Comparison of ENCODE assay signal across 19 mouse cellular contexts in the genomic region with DNA sequence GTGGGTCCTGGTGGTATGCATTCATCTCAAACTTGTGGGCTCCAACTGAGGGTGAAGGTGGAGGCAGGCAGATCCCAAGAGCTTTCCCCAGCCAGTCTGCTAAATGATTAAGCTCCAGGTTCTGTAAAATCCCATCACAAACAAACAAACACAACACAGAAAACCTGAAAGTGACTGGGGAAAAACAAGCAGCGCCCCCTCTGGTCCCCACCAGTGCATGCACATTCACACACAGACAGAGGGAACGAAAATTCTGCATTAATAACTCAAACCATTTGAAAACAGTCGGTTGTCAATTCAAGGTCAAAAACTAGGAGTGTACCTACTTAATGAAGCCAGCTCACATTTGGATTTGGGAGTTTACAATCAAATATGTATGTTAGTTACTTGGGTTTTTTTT. TPM values are rescaled to one million over a fixed set of nuclear protein-coding genes. Genes with fewer than 3 reads are reported as not detected.
DNase-seq lines count a peak whose midpoint lies in the region; ATAC-seq and TF ChIP-seq lines count a peak whose summit lies in the region.
"Had no signal": no experiment of that assay in that cellular context is flagged by ENCODE, and none has a peak within 500 bp of the region (broad histone marks: within the 10 kb centered on the region; RNA-seq: fewer than 3 reads in every experiment).

No protein-coding gene starts in this region.

- ATAC-seq in liver, embryonic 11.5 days (replicated peaks; ENCODE audit: low FRiP score), result no peak
- no peak for ATAC-seq in G1E (ENCODE audit: extremely low read depth, insufficient number of reproducible peaks, low FRiP score, poor library complexity, severe bottlenecking)
- 0 out of 2 replicates have a peak, but pooled peaks have one; percentile 37 for ATAC-seq in megakaryocyte progenitor cell, adult 5-6 weeks (replicated peaks; ENCODE audit: poor library complexity)
- ATAC-seq: intestine, postnatal 0 days; midbrain, embryonic 13.5 days had no signal

- H3K9me3 ChIP-seq in liver, embryonic 11.5 days (ENCODE audit: control insufficient read depth, low read length), result no peaks in the 10 kb centered on the region
- no peaks in the 10 kb centered on the region for H3K9me3 ChIP-seq in G1E (replicated peaks)
- H3K9me3 ChIP-seq: forebrain, embryonic 12.5 days; hindbrain, embryonic 13.5 days; kidney, embryonic 15.5 days; midbrain, embryonic 13.5 days had no signal

- no peaks in the 10 kb centered on the region for H3K4me1 ChIP-seq in liver, embryonic 11.5 days (replicated peaks; ENCODE audit: control insufficient read depth, insufficient read depth, low read length)
- peaks cover 11% of the 10 kb centered on the region for H3K4me1 ChIP-seq in G1E (ENCODE audit: insufficient read depth, low read depth, low read length)
- H3K4me1 ChIP-seq: forebrain, embryonic 12.5 days; midbrain, embryonic 13.5 days had no signal

- H3K27ac ChIP-seq in liver, embryonic 11.5 days (ENCODE audit: low read depth, low read length), result no peak overlapping the region
- H3K27ac ChIP-seq: forebrain, embryonic 12.5 days; hindbrain, embryonic 13.5 days; kidney, embryonic 15.5 days; midbrain, embryonic 13.5 days had no signal

- no peak overlapping the region for H3K9ac ChIP-seq in liver, embryonic 11.5 days (ENCODE audit: low read depth, low read length)
- H3K9ac ChIP-seq: forebrain, embryonic 12.5 days; hindbrain, embryonic 13.5 days; kidney, embryonic 15.5 days; midbrain, embryonic 13.5 days had no signal

- TF ChIP-seq CTCF in G1E (IDR thresholded peaks at IDR 0.05; ENCODE audit: low read depth, low read length), result 0 out of 2 replicates have a peak, but pooled peaks have one; percentile 15

- no peaks in the 10 kb centered on the region for H3K27me3 ChIP-seq in liver, embryonic 11.5 days (replicated peaks; ENCODE audit: control insufficient read depth, insufficient read depth, low read length)
- no peaks in the 10 kb centered on the region for H3K27me3 ChIP-seq in G1E (ENCODE audit: insufficient read depth, low read length)
- H3K27me3 ChIP-seq: forebrain, embryonic 12.5 days; hindbrain, embryonic 13.5 days; kidney, embryonic 15.5 days; midbrain, embryonic 13.5 days had no signal

- WGBS in liver, embryonic 11.5 days, result 91% methylated on average over 3 of the region's 3 CpGs

- peaks cover 40% of the 10 kb centered on the region for H3K36me3 ChIP-seq in liver, embryonic 11.5 days (ENCODE audit: control insufficient read depth, insufficient read depth, low read length)
- peaks cover 94% of the 10 kb centered on the region for H3K36me3 ChIP-seq in G1E (replicated peaks)

- peak; percentile 18 for DNase-seq in heart, adult 11 months
- no peak for DNase-seq in heart, postnatal 36 days
- peak; percentile 22 for DNase-seq in liver, embryonic 11.5 days (ENCODE audit: low spot score)
- no peak for DNase-seq in liver
- DNase-seq in G1E (ENCODE audit: low spot score), result no peak
- DNase-seq in spleen, adult 12 weeks (ENCODE audit: low spot score), result no peak
- DNase-seq in frontal cortex, postnatal 36 days (ENCODE audit: low spot score in 2 of 2), result no peak
- DNase-seq: cerebellum, adult 8-10 months; gastrocnemius, postnatal 14 days; lung, adult 2 months; spleen, adult 18-20 months; thymus, postnatal 36 days had no signal

- H3K4me3 ChIP-seq in liver, embryonic 11.5 days (ENCODE audit: low read depth, low read length), result no peak overlapping the region
- no peak overlapping the region for H3K4me3 ChIP-seq in G1E (ENCODE audit: low read depth, low read length)
- H3K4me3 ChIP-seq: forebrain, embryonic 12.5 days; hindbrain, embryonic 13.5 days; kidney, embryonic 15.5 days; midbrain, embryonic 13.5 days; myocyte had no signal

- intact Hi-C loops in heart, postnatal 36 days (cut with DNase I), result no loop called here

- H3K4me2 ChIP-seq in liver, embryonic 11.5 days, result no peak overlapping the region
- H3K4me2 ChIP-seq: forebrain, embryonic 12.5 days; hindbrain, embryonic 13.5 days; kidney, embryonic 15.5 days; midbrain, embryonic 13.5 days had no signal

RNA-seq across cellular contexts. Expression of a gene that starts 12.1 kb away (rescaled TPM):
- total RNA-seq in heart, postnatal 36 days (2021), result 10 to 100 TPM; 25.7 to 33.1 TPM
- polyA plus RNA-seq in liver, embryonic 11.5 days (2014; fragmentation: Nextera tagmentation; extraction: Ambion mirVana), result 87.2 and 88.2 TPM in 2 replicates
- total RNA-seq in G1E (2014; fragmentation: Nextera tagmentation) (118 and 128 TPM in 2 replicates), G1E (2017) (127 and 138 TPM in 2 replicates)
- 89.0 and 102 TPM in 2 replicates for polyA plus RNA-seq in G1E (2012)
- 85.5 and 96.3 TPM in 2 replicates for total RNA-seq in megakaryocyte progenitor cell, adult 5-6 weeks (2015)
- 97.6 and 140 TPM in 2 replicates for total RNA-seq in megakaryocyte progenitor cell, adult 5-6 weeks (2017)

RNA-seq across cellular contexts. Expression of a gene that starts 17.2 kb away (rescaled TPM):
- 10 to 100 TPM; 20.4 to 24.5 TPM for total RNA-seq in heart, postnatal 36 days (2021)
- polyA plus RNA-seq in liver, embryonic 11.5 days (2014; fragmentation: Nextera tagmentation; extraction: Ambion mirVana), result 7.6 and 8.0 TPM in 2 replicates
- total RNA-seq in G1E (2014; fragmentation: Nextera tagmentation) (0.30 and 0.49 TPM in 2 replicates), G1E (2017) (0.23 and 0.44 TPM in 2 replicates)
- 0.02 and 0.06 TPM in 2 replicates for polyA plus RNA-seq in G1E (2012)
- 0.15 and 0.35 TPM in 2 replicates for total RNA-seq in megakaryocyte progenitor cell, adult 5-6 weeks (2015)
- 0.24 and 0.50 TPM in 2 replicates for total RNA-seq in megakaryocyte progenitor cell, adult 5-6 weeks (2017)

Comparison
In these comparisons a context has a peak if more than half of its experiments do, and no peak if none do; other contexts are left out.
1. DNase-seq: peak in heart, adult 11 months (single experiment) and liver, embryonic 11.5 days (single experiment); none in heart, postnatal 36 days (0 of 2), liver (single experiment), G1E (single experiment), spleen, adult 12 weeks (single experiment) and frontal cortex, postnatal 36 days (0 of 2).
2. RNA of a gene that starts 17.2 kb away (total RNA-seq): 20.4 to 24.5 TPM in heart, postnatal 36 days; 0.15 to 0.50 TPM in megakaryocyte progenitor cell, adult 5-6 weeks and 0.23 to 0.49 TPM in G1E; every median in the first group is over 10 times any median in the second.